Mouse (Mus musculus) urinary bladder, postnatal 25 days (tissue): ENCODE results near the gene Nfkbib.

Source experiments
- DNase-seq: peaks from one replicate; pipeline ENCODE4 v3.0.0; 2022; ENCODE audit warnings: low spot score

The Nfkbib gene

GRCm38 (mm10) chr7:28766910-28767309, 402 bp downstream of the Nfkbib start:
- no peak for DNase-seq

DNA sequence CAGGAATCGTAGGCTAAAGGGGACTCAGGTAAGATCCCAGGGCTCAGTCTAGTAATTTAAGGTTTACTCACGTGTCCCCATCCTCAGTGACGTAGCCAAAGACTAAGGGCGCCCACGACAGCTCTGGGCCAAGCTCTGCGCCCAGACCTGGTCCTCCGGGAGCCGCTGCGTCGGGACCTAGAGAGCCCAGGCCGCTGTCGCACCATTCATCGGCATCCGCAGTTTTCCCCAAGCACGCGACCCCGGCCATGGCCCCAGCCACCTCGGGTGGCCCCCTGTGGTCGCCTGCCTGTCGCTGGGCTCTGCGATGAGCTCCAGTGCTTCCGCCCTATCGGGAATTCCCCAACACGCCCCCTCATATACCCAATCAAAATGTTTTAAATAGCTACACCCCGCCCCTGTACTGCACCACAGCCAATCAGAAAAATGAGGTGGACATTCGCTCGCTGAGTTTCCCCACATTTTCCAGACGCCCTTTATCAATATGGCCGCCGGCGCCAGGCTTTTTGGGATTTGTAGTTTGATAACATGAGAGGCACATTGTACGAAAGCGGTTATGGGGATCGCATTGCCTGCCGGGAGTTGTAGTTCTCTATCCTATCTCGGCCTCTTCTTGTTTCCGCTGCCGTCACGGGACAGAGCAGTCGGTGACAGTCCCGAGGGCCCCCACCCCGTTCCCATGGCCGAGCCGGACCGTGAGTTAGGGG, 986 bp downstream of the Nfkbib start, which contains the start of gene Sirt2:
Sirt2 (plus strand) TSS at position 563 of the 707 bp plus-strand sequence.
- DNase-seq, result peak; percentile 84

GRCm38 (mm10) chr7:28765211-28765610, 2.1 kb downstream of the Nfkbib start:
- no peak for DNase-seq

GRCm38 (mm10) chr7:28761907-28762306, 5.4 kb downstream of the Nfkbib start:
- no peak for DNase-seq

- no peak for DNase-seq
Measured at GRCm38 (mm10) chr7:28758623-28759022, 8.7 kb downstream of the Nfkbib start.

GRCm38 (mm10) chr7:28756079-28756478, 11.2 kb downstream of the Nfkbib start, which contains the start of gene Ccer2:
Gene Ccer2, plus strand, starts transcription at chr7:28756174.
- no peak for DNase-seq

GRCm38 (mm10) chr7:28749935-28750334, 17.4 kb downstream of the Nfkbib start:
- DNase-seq, result no peak

- DNase-seq, result peak; percentile 93
Measured at GRCm38 (mm10) chr7:28741709-28742438, 25.4 kb downstream of the Nfkbib start, which contains the start of the genes Mrps12 and Sars2. Gene Mrps12, minus strand, starts transcription at chr7:28741820. Gene Sars2, plus strand, starts transcription at chr7:28741992.

- peak; percentile 14 for DNase-seq
Measured at GRCm38 (mm10) chr7:28741368-28741708, 26.0 kb downstream of the Nfkbib start.

- no peak for DNase-seq
Measured at GRCm38 (mm10) chr7:28740949-28741348, 26.4 kb downstream of the Nfkbib start.

DNA sequence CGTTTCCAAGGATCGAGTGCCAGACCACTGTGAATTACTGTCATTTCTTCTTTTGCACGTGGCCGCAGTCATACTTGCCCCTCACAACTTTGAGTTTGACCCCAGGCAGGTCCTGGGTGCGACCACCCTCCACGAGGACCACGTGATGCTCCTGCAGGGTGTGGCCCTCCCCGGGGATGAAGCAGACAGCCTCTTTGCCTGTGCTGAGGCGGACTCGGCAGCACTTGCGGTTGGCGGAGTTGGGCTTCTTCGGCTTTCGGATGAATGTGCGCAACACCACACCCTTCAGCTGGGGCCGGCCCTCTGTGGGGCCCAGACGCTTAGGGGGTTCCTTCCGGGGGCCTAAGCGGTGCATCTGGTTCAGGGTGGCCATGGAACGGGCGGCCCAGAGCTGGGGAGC, 27.5 kb downstream of the Nfkbib start:
- DNase-seq, result no peak

DNA sequence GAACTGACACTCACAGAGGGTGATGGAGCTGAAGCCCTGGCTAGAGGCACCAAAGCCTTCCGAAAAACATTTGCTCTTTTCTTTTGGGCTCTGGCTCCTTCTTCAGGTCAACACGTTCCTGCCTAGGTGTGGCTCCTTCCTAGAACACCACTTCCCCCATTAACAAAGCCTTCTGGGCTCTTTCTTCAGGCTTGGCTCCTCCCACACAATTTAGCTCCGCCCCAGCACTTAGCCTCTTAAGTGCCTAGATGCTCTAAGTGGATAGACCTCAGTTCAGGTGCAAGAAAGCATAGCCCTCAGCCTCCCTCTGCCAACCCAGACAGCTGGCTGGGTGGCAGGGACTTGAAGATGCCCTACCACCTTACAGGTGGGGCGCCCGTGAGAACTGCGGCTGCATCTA, 31.6 kb downstream of the Nfkbib start:
- no peak for DNase-seq

GRCm38 (mm10) chr7:28733211-28733610, 34.1 kb downstream of the Nfkbib start:
- DNase-seq, result no peak

DNA sequence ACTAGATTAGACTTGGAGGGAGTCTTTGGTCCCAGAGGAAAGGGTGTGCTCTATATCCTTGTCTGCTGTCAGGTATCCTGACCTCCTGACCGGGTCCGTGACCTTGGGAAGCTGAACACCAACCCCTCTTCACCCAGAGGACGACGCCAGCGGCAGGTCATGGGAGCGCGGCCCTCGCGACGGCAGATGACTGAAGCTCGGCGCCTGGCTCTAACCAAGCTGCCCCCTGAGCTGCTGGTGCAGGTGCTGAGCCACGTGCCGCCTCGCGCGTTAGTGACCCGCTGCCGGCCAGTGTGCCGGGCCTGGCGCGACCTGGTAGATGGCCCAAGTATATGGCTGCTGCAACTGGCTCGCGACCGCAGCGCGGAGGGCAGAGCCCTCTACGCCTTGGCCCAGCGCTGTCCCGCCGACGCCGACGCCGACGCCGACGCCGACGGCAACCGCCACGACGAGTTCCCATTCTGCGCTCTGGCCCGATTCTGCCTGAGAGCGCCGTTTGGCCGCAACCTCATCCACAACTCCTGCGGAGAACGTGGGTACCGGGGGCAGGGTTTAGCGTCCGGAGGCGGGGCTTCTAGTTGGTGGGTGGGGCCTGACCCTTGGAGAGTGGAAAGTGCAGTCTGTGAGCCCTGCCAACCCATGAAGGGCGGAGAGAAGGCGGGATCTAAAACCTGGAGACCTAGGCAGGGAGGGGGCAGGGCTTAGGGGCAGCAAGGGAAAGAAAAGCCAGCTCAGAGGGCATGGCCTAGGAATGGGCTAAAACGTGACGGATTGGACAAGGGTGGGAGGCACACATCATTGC, 34.8 kb downstream of the Nfkbib start:
- DNase-seq, result peak; percentile 54

GRCm38 (mm10) chr7:28727649-28728340, 39.5 kb downstream of the Nfkbib start:
- DNase-seq, result no peak

- peak; percentile 84 for DNase-seq
Measured at GRCm38 (mm10) chr7:28726600-28726999, 40.7 kb downstream of the Nfkbib start.

DNA sequence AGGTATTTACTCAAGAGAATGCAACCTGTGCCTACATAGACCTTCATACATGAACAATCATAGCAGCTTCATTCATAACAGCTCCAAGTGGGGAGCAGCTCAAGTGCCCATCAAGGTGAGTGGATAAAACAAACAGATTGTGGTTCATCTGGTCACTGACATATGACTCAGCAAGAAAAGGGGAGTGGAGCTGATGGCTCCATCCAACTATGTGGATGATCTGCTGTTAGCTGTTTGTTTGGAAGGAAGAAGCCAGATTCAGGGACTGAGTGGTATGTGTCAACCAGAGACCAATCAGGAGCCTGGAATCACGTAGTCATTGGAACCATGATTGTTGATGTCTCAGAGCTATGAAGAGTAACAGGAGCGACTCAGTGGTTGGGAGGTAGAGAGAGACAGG, 42.7 kb downstream of the Nfkbib start:
- no peak for DNase-seq

- DNase-seq, result no peak
Measured at GRCm38 (mm10) chr7:28722079-28722478, 45.2 kb downstream of the Nfkbib start.

- no peak for DNase-seq
Measured at GRCm38 (mm10) chr7:28720753-28721537, 46.4 kb downstream of the Nfkbib start.

DNA sequence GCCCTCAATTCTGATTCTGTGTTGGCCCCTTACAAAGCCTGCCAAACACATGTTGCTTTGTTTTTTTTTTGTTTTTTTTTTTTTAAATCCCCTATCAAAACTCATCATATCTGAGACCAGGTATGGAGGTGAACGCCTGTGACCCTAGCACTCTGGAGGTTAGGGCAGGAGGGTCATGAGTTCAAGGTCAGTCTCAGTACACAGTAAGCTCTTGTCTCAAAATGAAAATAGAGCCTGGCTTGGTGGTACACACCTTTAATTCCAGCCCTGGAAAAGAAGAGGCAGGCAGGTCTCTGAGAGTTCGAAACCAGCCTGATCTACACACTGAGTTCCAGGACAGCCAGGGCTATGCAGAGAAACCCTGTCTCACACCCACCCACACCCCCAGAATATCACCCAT, 47.7 kb downstream of the Nfkbib start:
- DNase-seq, result no peak

DNA sequence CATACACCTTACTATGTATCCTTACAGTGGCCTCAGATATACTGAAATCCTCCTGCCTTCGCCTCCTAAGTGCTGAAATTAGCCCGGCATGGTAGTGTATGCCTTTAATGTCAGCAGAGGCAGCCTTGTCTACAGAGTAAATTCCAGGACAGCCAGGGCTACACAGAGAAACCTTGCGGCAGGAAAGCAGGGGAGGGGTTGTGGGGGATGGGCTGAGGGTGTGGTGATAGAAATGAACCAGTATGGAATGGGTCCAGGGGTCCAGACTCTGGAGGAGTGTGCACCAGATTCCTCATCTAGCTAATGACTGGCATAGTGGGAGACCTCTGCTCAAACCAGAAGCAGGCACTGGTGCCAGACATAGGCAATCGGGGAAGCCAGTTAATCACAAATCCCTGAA, 48.2 kb downstream of the Nfkbib start:
- DNase-seq, result no peak
